25 mouse cellular contexts compared by ENCODE assay signal in genomic region chr6:24734565-24734964, GRCm38 (mm10). TPM values are rescaled to one million over a fixed set of nuclear protein-coding genes. Genes with fewer than 3 reads are reported as not detected.
"Had no signal": no experiment of that assay in that cellular context is flagged by ENCODE, and none has a peak within 500 bp of the region (broad histone marks: within the 10 kb centered on the region; RNA-seq: fewer than 3 reads in every experiment).

No protein-coding gene starts in this region.

- H3K36me3 ChIP-seq: neural tube, embryonic 12.5 days; neural tube, embryonic 13.5 days; neural tube, embryonic 15.5 days; stomach, embryonic 15.5 days had no signal

- H3K27me3 ChIP-seq: neural tube, embryonic 12.5 days; neural tube, embryonic 13.5 days; neural tube, embryonic 15.5 days; stomach, embryonic 15.5 days had no signal

- H3K27ac ChIP-seq: neural tube, embryonic 12.5 days; neural tube, embryonic 13.5 days; neural tube, embryonic 15.5 days; stomach, embryonic 15.5 days; stomach, postnatal 0 days had no signal

- H3K9ac ChIP-seq: neural tube, embryonic 12.5 days; neural tube, embryonic 13.5 days; neural tube, embryonic 15.5 days; stomach, embryonic 15.5 days had no signal

- H3K4me3 ChIP-seq: neural tube, embryonic 12.5 days; neural tube, embryonic 13.5 days; neural tube, embryonic 15.5 days; stomach, embryonic 15.5 days had no signal

- DNase-seq: retina, postnatal 1 day; right cerebral cortex, adult 18-20 months; right cerebral cortex, postnatal 14 days; right cerebral cortex, postnatal 25 days; right cerebral cortex, postnatal 4 days; spleen, adult 18-20 months; thymus, adult 18-20 months; thymus, adult 2 months; thymus, postnatal 14 days; thymus, postnatal 25 days; thymus, postnatal 36 days; thymus, postnatal 4 days had no signal

- H3K9me3 ChIP-seq: neural tube, embryonic 12.5 days; neural tube, embryonic 13.5 days; neural tube, embryonic 15.5 days; stomach, embryonic 15.5 days had no signal

- H3K4me2 ChIP-seq: neural tube, embryonic 12.5 days; neural tube, embryonic 13.5 days; neural tube, embryonic 15.5 days; stomach, embryonic 15.5 days had no signal

- H3K4me1 ChIP-seq: neural tube, embryonic 12.5 days; neural tube, embryonic 13.5 days; neural tube, embryonic 15.5 days; stomach, embryonic 15.5 days had no signal

RNA-seq across cellular contexts. Expression of gene Hyal6, which starts 1.5 kb away (rescaled TPM):
- polyA plus RNA-seq: neural tube, embryonic 12.5 days; neural tube, embryonic 13.5 days; neural tube, embryonic 14.5 days; neural tube, embryonic 15.5 days; small intestine, adult 2 months; spleen, adult 2 months; stomach, embryonic 14.5 days; stomach, embryonic 15.5 days; stomach, embryonic 16.5 days; stomach, postnatal 0 days; thymus, adult 2 months; thymus, postnatal 0 days had no signal

RNA-seq across cellular contexts. Expression of gene Hyal4, which starts 13.6 kb away (rescaled TPM):
- total RNA-seq: neutrophil, adult 5-6 weeks had no signal
- polyA plus RNA-seq: neural tube, embryonic 12.5 days; neural tube, embryonic 13.5 days; neural tube, embryonic 14.5 days; neural tube, embryonic 15.5 days; small intestine, adult 2 months; spleen, adult 2 months; stomach, embryonic 14.5 days; stomach, embryonic 15.5 days; stomach, embryonic 16.5 days; thymus, adult 2 months; thymus, postnatal 0 days; urinary bladder, adult 2 months had no signal

RNA-seq across cellular contexts. Expression of gene Spam1, which starts 56.4 kb away (rescaled TPM):
- total RNA-seq: neutrophil, adult 5-6 weeks had no signal
- polyA plus RNA-seq: neural tube, embryonic 12.5 days; neural tube, embryonic 13.5 days; neural tube, embryonic 14.5 days; neural tube, embryonic 15.5 days; small intestine, adult 2 months; spleen, adult 2 months; stomach, embryonic 14.5 days; stomach, embryonic 15.5 days; stomach, embryonic 16.5 days; stomach, postnatal 0 days; thymus, adult 2 months; thymus, postnatal 0 days; urinary bladder, adult 2 months had no signal
